Comparison of ENCODE assay signal across 8 mouse cellular contexts in the genomic region with DNA sequence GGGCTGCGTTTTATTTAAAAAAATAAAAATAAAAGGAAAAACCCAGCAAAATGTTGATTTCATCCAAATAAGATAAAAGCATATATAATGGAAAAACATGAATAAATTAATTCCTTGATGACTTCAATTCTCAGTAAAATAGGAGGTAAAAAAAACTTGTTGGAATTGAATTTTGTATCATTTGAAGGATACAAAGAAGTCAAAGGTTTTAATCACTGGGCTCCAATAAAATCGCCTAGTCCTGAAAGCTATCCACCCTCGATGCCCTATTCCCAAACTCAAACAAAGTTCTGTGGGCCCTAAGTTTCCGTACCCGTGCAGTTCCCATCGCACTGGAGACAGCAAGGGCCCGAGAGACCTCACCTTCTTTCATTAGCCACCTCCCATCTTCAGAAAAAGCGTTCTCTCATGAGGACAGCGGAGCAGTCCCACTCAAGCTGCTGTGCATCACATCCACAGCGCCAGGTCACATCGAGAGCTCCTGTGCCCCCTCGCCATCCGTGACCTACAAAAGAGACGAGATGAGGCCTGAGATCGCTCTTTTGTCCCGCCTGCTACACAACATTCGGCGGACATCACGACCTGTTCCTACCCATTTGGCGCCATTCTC. TPM values are rescaled to one million over a fixed set of nuclear protein-coding genes. Genes with fewer than 3 reads are reported as not detected.
DNase-seq lines count a peak whose midpoint lies in the region; ATAC-seq and TF ChIP-seq lines count a peak whose summit lies in the region.

No protein-coding gene starts in this region.

- no peak for TF ChIP-seq CTCF in liver, adult 2 months (IDR thresholded peaks at IDR 0.05; ENCODE audit: low read depth, low read length)

- H3K27me3 ChIP-seq in liver, adult 2 months (ENCODE audit: control insufficient read depth, insufficient read depth, low read length): no peaks in the 10 kb centered on the region
- H3K27me3 ChIP-seq in hindbrain, embryonic 16.5 days (replicated peaks; ENCODE audit: control insufficient read depth, insufficient read depth, low read length): no peaks in the 10 kb centered on the region
- H3K27me3 ChIP-seq in midbrain, embryonic 16.5 days (ENCODE audit: control insufficient read depth, insufficient read depth, low read depth, low read length): no peaks in the 10 kb centered on the region

- no peak for DNase-seq in liver, adult 2 months (ENCODE audit: extremely low read depth, low read depth, low spot score)
- no peak for DNase-seq in liver
- no peak for DNase-seq in right cerebral cortex, postnatal 25 days
- no peak for DNase-seq in frontal cortex, postnatal 14 days (ENCODE audit: low spot score in 2 of 2)
- no peak for DNase-seq in layer of hippocampus, adult 11-12 months (ENCODE audit: low spot score)

- peaks cover 13% of the 10 kb centered on the region; the same call in 1 of the 2 replicates for H3K36me3 ChIP-seq in liver, adult 2 months (ENCODE audit: control insufficient read depth, insufficient read depth, low read length)
- H3K36me3 ChIP-seq in hindbrain, embryonic 16.5 days (ENCODE audit: control insufficient read depth, insufficient read depth, low read length): 0 out of 2 replicates have a peak, but pooled peaks cover 7% of the 10 kb centered on the region
- H3K36me3 ChIP-seq in midbrain, embryonic 16.5 days (ENCODE audit: control insufficient read depth, insufficient read depth, low read length): peaks cover 8% of the 10 kb centered on the region

- peak overlapping the region; percentile 64 for H3K4me3 ChIP-seq in liver, adult 2 months (ENCODE audit: insufficient read depth, low read depth, low read length)
- peak overlapping the region; percentile 82 for H3K4me3 ChIP-seq in hindbrain, embryonic 16.5 days (ENCODE audit: low read length)
- H3K4me3 ChIP-seq in midbrain, embryonic 16.5 days (ENCODE audit: low read depth, low read length): peak overlapping the region; percentile 60

- no peak for TF ChIP-seq POLR2A in liver, adult 2 months (IDR thresholded peaks at IDR 0.05; ENCODE audit: extremely low read depth, insufficient read depth, low read length)

- peaks cover 10% of the 10 kb centered on the region; the same call in 1 of the 2 replicates for H3K79me2 ChIP-seq in liver, adult 2 months (ENCODE audit: control insufficient read depth, insufficient read depth, low read length)

- peak overlapping the region; percentile 62 for H3K9ac ChIP-seq in liver, adult 2 months (ENCODE audit: low read depth, low read length)
- peak overlapping the region; percentile 91 for H3K9ac ChIP-seq in hindbrain, embryonic 16.5 days (ENCODE audit: low read depth, low read length)
- H3K9ac ChIP-seq in midbrain, embryonic 16.5 days (ENCODE audit: low read depth, low read length): peak overlapping the region; percentile 92

- H3K27ac ChIP-seq in liver, adult 2 months (replicated peaks; ENCODE audit: insufficient read depth, low read depth, low read length): peak overlapping the region; percentile 29
- H3K27ac ChIP-seq in hindbrain, embryonic 16.5 days (ENCODE audit: low read depth, low read length): peak overlapping the region; percentile 94
- H3K27ac ChIP-seq in midbrain, embryonic 16.5 days (ENCODE audit: low read length): peak overlapping the region; percentile 94

- H3K4me1 ChIP-seq in liver, adult 2 months (ENCODE audit: control insufficient read depth, insufficient read depth, low read length): peaks cover 13% of the 10 kb centered on the region
- H3K4me1 ChIP-seq in hindbrain, embryonic 16.5 days (ENCODE audit: control insufficient read depth, insufficient read depth, low read depth, low read length): peaks cover 33% of the 10 kb centered on the region
- H3K4me1 ChIP-seq in midbrain, embryonic 16.5 days (ENCODE audit: control insufficient read depth, insufficient read depth, low read length): peaks cover 42% of the 10 kb centered on the region

- WGBS in liver, adult 2 months: under 1% methylated on average over 20 of the region's 20 CpGs
- under 1% methylated on average over 20 of the region's 20 CpGs for WGBS in hindbrain, embryonic 16.5 days
- WGBS in midbrain, embryonic 16.5 days: 0% methylated on average over 20 of the region's 20 CpGs

- peak overlapping the region; percentile 74 for H3K4me2 ChIP-seq in hindbrain, embryonic 16.5 days (ENCODE audit: low read length)
- H3K4me2 ChIP-seq in midbrain, embryonic 16.5 days (ENCODE audit: low read length): peak overlapping the region; percentile 80

- ATAC-seq in common myeloid progenitor, adult 5-6 weeks (replicated peaks; ENCODE audit: low read depth, poor library complexity, severe bottlenecking): peak; percentile 39
- no peak; the same call in 1 of the 2 replicates for ATAC-seq in hindbrain, embryonic 16.5 days
- peak; percentile 53 for ATAC-seq in midbrain, embryonic 16.5 days

- no peaks in the 10 kb centered on the region for H3K9me3 ChIP-seq in hindbrain, embryonic 16.5 days (ENCODE audit: control insufficient read depth, low read length)
- H3K9me3 ChIP-seq in midbrain, embryonic 16.5 days (replicated peaks; ENCODE audit: control insufficient read depth, low read length, poor library complexity, severe bottlenecking): no peaks in the 10 kb centered on the region

RNA-seq across cellular contexts. Expression of a gene that starts 12.8 kb away (rescaled TPM):
- 76.1 and 84.8 TPM in 2 replicates for total RNA-seq in liver, adult 2 months (2014; rRNA removed)
- 162 and 188 TPM in 2 replicates for polyA plus RNA-seq in liver, adult 2 months (2012; rRNA removed)
- 116 and 137 TPM in 2 replicates for total RNA-seq in common myeloid progenitor, adult 5-6 weeks (2017)
- 84.2 and 108 TPM in 2 replicates for polyA plus RNA-seq in hindbrain, embryonic 16.5 days (2015; fragmentation: Nextera tagmentation; extraction: Ambion mirVana)
- polyA plus RNA-seq in midbrain, embryonic 16.5 days (2015; fragmentation: Nextera tagmentation; extraction: Ambion mirVana): 91.0 and 92.6 TPM in 2 replicates

Comparison
In these comparisons a context has a peak if more than half of its experiments do, and no peak if none do; other contexts are left out.
1. H3K27ac ChIP-seq: peak in every context shown above with its lines; median percentile 94 in hindbrain, embryonic 16.5 days; 94 in midbrain, embryonic 16.5 days; 29 in liver, adult 2 months.